Mouse (Mus musculus): ENCODE results near the gene Tmie.

- TF ChIP-seq CTCF (IDR thresholded peaks at IDR 0.05; ENCODE audit: extremely low read depth, insufficient read depth, low read length), result no peak
- TF ChIP-seq POLR2A (IDR thresholded peaks at IDR 0.05; ENCODE audit: extremely low read depth, insufficient read depth, low read length), result no peak
These were observed 2.6 kb downstream of the Tmie start for GRCm38 (mm10) chr9:110877353-110877752.
